Mouse (Mus musculus) small intestine, adult 2 months (tissue): ENCODE data around the gene Diaph3. TPM values are rescaled to one million over a fixed set of nuclear protein-coding genes. Genes with fewer than 3 reads are reported as not detected.

Source experiments
- H3K27ac ChIP-seq: fragments of 200-500 bp; 2 replicates; pipeline ENCODE4 v1.5.1; 2012; ENCODE audit warnings: low read depth, low read length, control low read depth, inconsistent platforms; ENCODE audit not compliant: insufficient read depth
- H3K27me3 ChIP-seq: fragments of 200-500 bp; 2 replicates; pipeline ENCODE4 v1.6.1; 2012; ENCODE audit warnings: mild to moderate bottlenecking, moderate library complexity, low read length, inconsistent platforms; ENCODE audit not compliant: control insufficient read depth, insufficient read depth
- H3K36me3 ChIP-seq: fragments of 200-500 bp; 2 replicates; pipeline ENCODE4 v1.6.1; 2012; ENCODE audit warnings: mild to moderate bottlenecking, low read length, control low read depth, inconsistent platforms; ENCODE audit not compliant: control insufficient read depth, insufficient read depth
- H3K4me1 ChIP-seq: fragments of 200-500 bp; 2 replicates; pipeline ENCODE4 v1.6.1; 2012; ENCODE audit warnings: low read length, inconsistent platforms, mixed read lengths; ENCODE audit not compliant: control insufficient read depth, insufficient read depth, insufficient read length
- H3K4me3 ChIP-seq: fragments of 200-500 bp; 2 replicates; pipeline ENCODE4 v1.5.1; 2012; ENCODE audit warnings: low read depth, mild to moderate bottlenecking, control low read depth, inconsistent platforms, low read length, moderate library complexity
- CTCF ChIP-seq: fragments of 200-500 bp; IDR thresholded peaks from 2 replicates; pipeline ENCODE4 v1.5.1; 2012; ENCODE audit warnings: low read depth, mild to moderate bottlenecking, control low read depth, inconsistent platforms, low read length, moderate library complexity, mixed read lengths; ENCODE audit not compliant: insufficient replicate concordance, insufficient read length; ENCODE audit errors: extremely low read depth
- POLR2A ChIP-seq: fragments of 200-500 bp; IDR thresholded peaks from 2 replicates; pipeline ENCODE4 v1.6.1; 2012; ENCODE audit warnings: low read depth, mild to moderate bottlenecking, control low read depth, inconsistent platforms, low read length, moderate library complexity
- WGBS: fragments of 180-500 bp; shearing (Covaris S2); methylation state at CpG from one replicate; pipeline ENCODE4 v1.1.7; 2018; 5-methylcytosine and 5-hydroxymethylcytosine counted together
- polyA plus RNA-seq: library from polyadenylated mRNA; depleted of rRNA; stranded (reverse); fragments of >200 nt; gene quantifications from 2 replicates; pipeline ENCODE4 v1.2.3, GENCODE M21; 2012

The Diaph3 gene
- polyA plus RNA-seq, 1 experiment: 0.29 TPM

- TF ChIP-seq POLR2A (no peak), CTCF (no peak)
- WGBS: 79% methylated on average over 2 of the region's 2 CpGs
- H3K27me3 ChIP-seq: no peaks in the 10 kb centered on the region
- no peaks in the 10 kb centered on the region for H3K4me1 ChIP-seq
- H3K36me3 ChIP-seq: no peaks in the 10 kb centered on the region
- H3K27ac ChIP-seq: no peak overlapping the region
- no peak overlapping the region for H3K4me3 ChIP-seq
Observed at GRCm38 (mm10) chr14:87110634-87111033, 30.4 kb downstream of the Diaph3 start.

- 32% methylated on average over 1 of the region's 1 CpGs for WGBS
- no peaks in the 10 kb centered on the region for H3K4me1 ChIP-seq
- H3K36me3 ChIP-seq: no peaks in the 10 kb centered on the region
- TF ChIP-seq CTCF: no peak
- TF ChIP-seq POLR2A: no peak
- no peak overlapping the region for H3K27ac ChIP-seq
- no peak overlapping the region for H3K4me3 ChIP-seq
- no peaks in the 10 kb centered on the region for H3K27me3 ChIP-seq
Observed at GRCm38 (mm10) chr14:87099380-87100088, 41.5 kb downstream of the Diaph3 start.

- TF ChIP-seq CTCF (no peak), POLR2A (no peak)
- no peak overlapping the region for H3K4me3 ChIP-seq
- no peaks in the 10 kb centered on the region for H3K4me1 ChIP-seq
- H3K36me3 ChIP-seq: no peaks in the 10 kb centered on the region
- 85% methylated on average over 2 of the region's 2 CpGs for WGBS
- no peaks in the 10 kb centered on the region for H3K27me3 ChIP-seq
- H3K27ac ChIP-seq: no peak overlapping the region
Observed at GRCm38 (mm10) chr14:87098093-87098492, 42.9 kb downstream of the Diaph3 start.

- no peaks in the 10 kb centered on the region for H3K27me3 ChIP-seq
- H3K36me3 ChIP-seq: no peaks in the 10 kb centered on the region
- H3K4me1 ChIP-seq: no peaks in the 10 kb centered on the region
- TF ChIP-seq CTCF: no peak
- no peak for TF ChIP-seq POLR2A
- H3K4me3 ChIP-seq: no peak overlapping the region
- no peak overlapping the region for H3K27ac ChIP-seq
- 96% methylated on average over 3 of the region's 3 CpGs for WGBS
Observed at GRCm38 (mm10) chr14:87091522-87091921, 49.5 kb downstream of the Diaph3 start.

- no peaks in the 10 kb centered on the region for H3K4me1 ChIP-seq
- no peaks in the 10 kb centered on the region for H3K27me3 ChIP-seq
- H3K27ac ChIP-seq: no peak overlapping the region
- 92% methylated on average over 5 of the region's 5 CpGs for WGBS
- H3K36me3 ChIP-seq: no peaks in the 10 kb centered on the region
- TF ChIP-seq POLR2A: no peak
- no peak for TF ChIP-seq CTCF
- H3K4me3 ChIP-seq: no peak overlapping the region
Observed at GRCm38 (mm10) chr14:87091108-87091507, 49.9 kb downstream of the Diaph3 start.

- WGBS: 72% methylated on average over 4 of the region's 4 CpGs
- no peak for TF ChIP-seq CTCF
- no peak for TF ChIP-seq POLR2A
- Histone ChIP-seq H3K36me3 (no peaks in the 10 kb centered on the region), H3K27ac (no peak overlapping the region), H3K4me1 (no peaks in the 10 kb centered on the region), H3K4me3 (no peak overlapping the region), H3K27me3 (no peaks in the 10 kb centered on the region)
Observed at GRCm38 (mm10) chr14:87088928-87089327, 52.1 kb downstream of the Diaph3 start.

- no peaks in the 10 kb centered on the region for H3K36me3 ChIP-seq
- no peak overlapping the region for H3K27ac ChIP-seq
- TF ChIP-seq CTCF (no peak), POLR2A (no peak)
- no peaks in the 10 kb centered on the region for H3K4me1 ChIP-seq
- H3K4me3 ChIP-seq: no peak overlapping the region
- 78% methylated on average over 5 of the region's 5 CpGs for WGBS
- H3K27me3 ChIP-seq: no peaks in the 10 kb centered on the region
Observed at GRCm38 (mm10) chr14:87088456-87088855, 52.6 kb downstream of the Diaph3 start.
